Mouse (Mus musculus) brain, adult 2 months (tissue): ENCODE results near the gene Clspn.

Experiments
- DNase-seq: peaks from one replicate; pipeline ENCODE4 v3.0.0; 2011; ENCODE audit warnings: low read depth, low spot score

Gene Clspn

DNA sequence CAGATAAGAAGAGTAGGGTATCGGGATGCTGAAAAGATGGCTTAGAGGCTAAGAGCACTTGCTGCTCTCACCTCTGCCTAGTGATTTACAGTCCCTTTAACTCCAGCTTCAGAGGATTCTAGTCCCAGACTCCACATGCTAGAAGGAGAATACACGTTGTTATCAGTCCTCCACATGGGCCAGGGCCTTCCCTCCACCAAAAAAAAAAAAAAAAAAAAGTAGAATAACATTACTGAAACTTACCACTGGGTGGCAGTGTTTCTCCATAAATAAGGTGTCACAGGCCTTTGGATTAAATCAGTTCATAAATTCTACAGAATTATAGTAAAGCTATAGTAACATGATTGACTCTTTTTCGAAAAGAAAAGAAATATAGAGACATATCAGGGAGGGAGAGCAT is 2.3 kb upstream of the Clspn start:
- peak; percentile 52 for DNase-seq

DNA sequence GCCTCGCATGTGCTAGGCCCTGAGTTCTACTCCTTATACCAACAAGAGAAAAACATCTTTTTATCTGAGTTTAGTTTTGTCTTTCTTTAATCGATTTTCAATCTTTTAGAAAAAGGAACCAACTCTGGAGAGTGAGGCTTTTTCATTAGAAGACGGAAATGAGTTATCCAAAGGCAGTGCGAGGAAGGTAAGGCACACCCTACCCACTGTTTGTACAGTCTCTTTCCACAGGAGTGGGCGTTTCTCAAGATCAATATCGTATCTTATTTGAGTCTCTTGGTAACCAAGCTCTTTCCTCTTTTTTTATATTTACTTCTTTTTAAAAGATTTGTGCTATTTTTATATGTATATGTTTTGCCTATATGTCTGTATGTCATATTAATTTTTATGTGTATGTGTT is 7.1 kb downstream of the Clspn start:
- DNase-seq = no peak

DNA sequence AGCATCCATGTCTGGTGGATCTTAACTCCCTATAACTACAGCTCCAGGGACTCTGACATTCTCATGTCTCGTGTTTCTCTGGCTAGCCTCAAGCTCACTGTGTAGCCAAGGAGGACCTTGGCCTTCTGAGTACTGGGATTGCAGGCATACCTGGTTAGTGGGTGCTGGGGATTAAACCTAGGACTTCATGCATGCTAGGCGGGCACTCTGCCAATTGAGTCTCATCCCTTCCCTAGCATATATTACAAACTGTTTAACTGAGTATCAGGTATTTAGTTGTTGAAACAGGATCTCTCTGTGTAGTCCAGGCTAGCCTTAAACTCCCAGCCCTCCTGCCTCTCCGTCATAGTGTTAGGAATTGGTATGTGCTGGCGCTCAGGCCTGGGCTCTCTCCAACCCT is 10.5 kb downstream of the Clspn start:
- no peak for DNase-seq

DNA sequence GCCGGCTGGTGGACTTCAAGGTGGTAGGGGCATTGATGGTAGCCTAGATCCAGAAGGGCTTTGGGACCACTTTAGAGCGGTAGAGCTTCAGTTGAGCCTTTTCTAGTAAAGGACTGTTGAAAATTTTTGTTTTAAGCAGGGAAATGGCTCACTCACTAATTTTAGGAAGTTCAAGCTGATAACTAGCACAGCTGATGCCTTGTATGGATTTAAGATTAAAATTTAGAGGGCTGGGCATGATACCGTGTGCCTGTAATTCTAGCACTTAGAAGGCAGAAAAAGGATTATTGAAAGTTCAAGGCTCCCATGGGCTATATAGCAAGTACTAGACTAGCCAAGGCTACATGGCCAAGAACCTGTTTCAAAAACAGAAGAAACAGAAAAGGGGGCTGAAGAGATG is 13.0 kb downstream of the Clspn start:
- DNase-seq = no peak

DNA sequence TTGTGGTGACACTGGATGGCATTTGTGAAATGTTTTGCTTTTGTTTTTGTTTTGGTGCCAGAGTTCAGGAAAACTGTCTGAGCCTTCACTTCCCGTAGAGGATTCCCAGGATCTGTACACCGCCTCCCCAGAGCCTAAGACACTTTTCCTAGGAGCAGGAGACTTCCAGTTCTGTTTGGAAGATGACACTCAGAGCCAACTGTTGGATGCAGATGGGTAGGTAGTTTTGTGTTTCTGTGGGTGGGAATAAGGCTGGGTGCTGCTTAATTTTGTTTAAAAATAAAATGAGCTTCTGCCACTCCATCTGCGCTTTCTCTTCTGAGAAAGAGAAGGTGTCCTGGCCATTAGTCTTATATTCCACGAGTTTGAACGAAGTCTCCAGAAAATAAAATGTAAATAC is 19.5 kb downstream of the Clspn start:
- DNase-seq = peak; percentile 81

DNA sequence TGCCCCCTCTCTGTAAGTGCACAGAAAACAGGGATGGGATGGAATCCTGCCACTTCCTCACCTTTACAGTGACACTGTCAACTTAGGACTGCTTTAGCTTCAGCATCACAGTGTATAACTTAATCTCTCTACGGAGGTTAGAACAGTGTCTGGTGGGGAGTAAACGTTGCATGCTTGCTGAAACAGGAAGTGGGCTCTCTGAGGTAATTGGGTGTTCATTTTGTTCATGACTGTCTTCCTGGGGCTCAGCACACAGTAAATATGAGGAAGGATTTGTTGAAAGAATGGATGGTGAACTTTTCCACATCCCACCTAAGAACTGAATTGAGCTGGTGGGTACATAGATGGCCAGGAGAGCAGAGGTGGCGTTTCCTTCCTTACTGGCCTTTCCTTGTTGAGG is 21.2 kb downstream of the Clspn start:
- DNase-seq = no peak

DNA sequence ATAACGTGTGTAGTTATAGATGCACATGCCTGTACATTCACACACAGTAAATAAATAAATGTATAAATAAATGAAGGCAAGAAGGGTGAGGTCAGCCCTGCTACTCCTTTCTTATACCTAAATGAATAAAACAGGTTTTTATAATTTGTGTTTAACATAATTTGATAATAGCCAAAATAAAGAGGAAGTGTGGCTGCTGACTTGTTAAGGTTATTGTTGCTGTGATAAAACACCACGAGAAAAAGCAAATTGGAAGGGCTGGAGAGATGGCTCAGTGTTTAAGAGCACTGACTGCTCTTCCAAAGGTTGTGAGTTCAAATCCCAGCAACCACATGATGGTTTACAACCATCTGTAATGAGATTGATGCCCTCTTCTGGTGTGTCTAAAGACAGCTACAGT is 22.3 kb downstream of the Clspn start:
- DNase-seq = no peak

DNA sequence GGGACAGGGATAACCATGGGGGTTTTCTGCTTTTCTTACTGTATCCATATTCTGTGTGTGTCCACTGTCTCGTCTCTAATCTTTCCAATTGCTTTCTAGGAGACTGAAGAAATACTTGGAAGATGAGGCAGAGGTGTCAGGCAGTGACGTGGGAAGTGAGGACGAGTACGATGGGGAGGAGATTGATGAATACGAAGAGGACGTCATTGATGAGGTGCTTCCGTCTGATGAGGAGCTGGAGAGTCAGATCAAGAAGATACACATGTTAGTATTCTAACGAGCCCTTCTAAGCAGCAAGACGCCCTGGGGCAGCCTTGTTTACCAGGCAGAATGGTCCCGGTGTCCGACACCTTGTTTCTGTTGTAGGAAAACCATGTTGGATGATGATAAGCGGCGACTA is 29.0 kb downstream of the Clspn start:
- DNase-seq = no peak

DNA sequence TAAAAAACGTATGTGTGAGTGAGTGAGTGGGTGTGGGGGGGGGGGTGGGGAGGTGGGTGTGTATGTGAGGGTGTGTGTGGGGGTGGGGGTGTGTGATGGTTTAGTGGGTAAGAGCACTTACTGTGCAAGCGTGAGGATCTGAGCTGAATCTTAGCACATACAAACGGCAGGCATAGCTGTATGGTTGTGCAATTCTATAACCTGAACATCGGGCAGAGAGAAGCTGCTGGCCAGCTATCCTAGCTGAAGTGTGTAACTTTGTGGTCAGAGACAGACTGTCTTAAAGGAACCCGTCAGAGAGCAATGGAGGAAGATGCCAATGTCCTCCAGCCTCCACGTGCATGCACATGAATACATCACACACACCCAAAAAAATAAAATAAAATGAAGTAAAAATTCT is 35.3 kb downstream of the Clspn start:
- DNase-seq = no peak

DNA sequence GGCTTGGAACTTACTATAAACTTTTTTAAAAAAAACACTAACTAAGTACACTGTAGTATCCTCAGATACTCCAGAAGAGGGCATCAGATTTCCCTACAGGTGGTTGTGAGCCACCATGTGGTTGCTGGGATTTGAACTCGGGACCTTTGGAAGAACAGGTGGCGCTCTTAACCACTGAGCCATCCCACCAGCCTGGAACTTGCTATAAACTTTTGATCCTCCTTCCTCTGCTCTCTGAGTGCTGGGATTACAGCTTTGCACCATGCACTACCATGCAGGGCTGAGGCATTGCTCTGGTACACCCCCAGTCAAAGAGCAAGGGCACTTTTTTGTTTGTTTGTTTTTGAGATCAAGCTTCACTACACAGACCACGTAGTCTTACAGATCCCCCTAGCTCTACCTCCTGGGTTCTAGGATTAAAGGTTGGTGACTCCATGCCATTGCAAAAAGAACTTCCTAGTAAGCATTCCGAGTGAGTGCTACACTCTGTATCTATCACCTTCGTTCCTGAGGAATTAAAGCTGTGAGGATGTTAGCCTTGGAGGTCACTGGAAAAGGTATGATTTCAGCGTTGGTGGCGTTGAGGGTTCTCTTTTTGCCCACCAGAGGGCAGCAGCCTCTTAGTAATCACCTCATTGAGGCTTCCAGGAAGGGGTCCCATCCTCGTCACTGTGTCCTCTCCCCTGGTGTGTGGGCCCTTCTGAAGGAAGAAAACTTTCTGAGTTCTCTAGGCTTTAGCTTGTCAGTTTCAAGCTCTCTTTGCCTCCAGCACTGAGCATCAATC is 43.4 kb downstream of the Clspn start:
- peak; percentile 55 for DNase-seq

DNA sequence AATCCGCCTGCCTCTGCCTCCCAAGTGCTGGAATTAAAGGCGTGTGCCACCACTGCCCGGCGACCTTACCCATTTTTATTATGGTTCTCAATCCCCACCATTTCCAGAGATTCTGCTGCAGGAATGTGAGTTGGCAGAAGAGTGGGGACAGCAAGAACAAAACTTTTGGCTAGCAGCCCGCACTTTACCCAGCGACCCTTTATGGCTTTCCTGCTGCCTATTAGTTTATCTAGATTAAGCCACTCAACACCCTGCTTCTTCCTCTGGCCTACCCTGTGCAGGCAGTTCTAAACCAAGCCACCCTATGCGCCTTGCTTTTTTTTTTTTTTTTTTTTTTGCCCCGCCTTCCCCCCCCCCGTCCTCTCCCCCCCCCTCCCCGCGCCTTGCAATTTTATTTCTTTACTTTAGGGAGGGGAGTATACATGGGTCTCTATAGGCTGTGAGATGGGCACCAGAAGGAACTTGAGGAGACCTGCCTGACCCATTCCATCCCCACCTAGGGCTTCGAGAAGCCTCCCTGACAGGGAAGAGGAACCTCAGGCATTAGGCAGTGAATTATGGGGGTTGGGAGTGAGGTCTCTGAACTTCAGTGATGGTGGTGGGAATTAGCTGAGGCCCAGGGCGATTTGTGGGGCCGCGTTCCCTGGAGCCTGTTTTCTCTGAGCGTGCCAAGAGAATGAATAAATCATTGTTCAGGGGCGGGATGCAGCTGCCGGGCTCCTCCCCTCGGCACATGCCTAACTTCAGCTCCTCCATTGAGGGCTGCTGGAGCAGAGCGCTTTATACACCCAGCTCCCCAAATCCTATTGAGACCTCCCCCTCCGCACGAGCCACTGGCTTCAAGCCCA is 45.1 kb downstream of the Clspn start:
- DNase-seq = peak; percentile 70

DNA sequence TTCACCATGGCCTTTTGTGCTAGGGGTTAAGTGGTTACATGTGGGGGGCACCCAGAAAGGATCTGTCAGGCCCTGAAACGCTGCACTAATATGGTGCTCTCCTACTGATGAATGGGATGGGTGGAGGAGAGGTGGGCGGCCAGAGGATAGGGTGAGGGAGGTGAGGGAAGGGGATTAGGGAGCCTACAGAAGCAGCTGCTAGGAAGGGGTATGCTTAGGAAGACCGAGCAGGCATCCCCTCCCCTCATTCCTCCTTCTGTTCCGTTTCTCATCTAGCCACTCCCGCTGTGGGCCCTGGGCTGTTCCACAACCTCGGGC is 45.7 kb downstream of the Clspn start:
- no peak for DNase-seq

DNA sequence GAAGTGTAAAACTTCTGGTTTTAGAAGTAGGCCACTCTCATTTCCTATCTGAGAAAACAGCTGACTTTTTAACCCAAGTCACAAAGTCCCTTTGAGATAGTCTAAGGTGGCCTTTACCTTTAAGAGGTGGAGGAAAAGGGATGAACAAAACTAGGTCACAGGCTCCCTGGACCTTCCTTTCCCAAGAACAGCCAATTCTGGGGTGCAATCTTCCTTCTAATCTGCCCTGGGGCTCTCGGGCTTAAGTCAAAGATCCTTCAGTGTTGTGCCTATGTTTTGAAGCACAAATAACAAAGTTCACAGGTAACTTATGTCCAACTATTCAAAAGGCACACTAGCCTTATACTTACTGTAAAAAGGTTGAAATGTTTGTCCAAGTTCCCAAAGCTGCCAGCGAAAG is 47.4 kb downstream of the Clspn start:
- DNase-seq = no peak

DNA sequence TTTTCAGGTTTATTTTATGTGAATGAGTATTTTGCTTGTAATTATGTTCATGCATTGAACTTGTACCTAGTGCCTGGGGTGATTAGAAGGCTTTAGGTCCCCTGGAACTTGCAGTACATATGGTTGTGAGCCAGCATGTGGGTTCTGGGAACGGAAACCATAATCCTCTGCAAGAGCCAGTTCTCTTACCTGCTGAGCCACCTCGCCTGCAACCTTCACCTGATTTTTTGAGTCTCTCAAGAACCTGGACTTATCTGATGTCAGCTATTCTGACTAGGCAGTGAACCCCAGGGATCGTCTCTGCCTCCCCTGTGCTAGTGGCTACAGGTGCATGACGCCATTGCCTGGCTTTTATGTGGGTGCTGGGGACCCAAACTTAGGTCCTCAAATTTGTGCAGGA is 49.0 kb downstream of the Clspn start:
- no peak for DNase-seq

DNA sequence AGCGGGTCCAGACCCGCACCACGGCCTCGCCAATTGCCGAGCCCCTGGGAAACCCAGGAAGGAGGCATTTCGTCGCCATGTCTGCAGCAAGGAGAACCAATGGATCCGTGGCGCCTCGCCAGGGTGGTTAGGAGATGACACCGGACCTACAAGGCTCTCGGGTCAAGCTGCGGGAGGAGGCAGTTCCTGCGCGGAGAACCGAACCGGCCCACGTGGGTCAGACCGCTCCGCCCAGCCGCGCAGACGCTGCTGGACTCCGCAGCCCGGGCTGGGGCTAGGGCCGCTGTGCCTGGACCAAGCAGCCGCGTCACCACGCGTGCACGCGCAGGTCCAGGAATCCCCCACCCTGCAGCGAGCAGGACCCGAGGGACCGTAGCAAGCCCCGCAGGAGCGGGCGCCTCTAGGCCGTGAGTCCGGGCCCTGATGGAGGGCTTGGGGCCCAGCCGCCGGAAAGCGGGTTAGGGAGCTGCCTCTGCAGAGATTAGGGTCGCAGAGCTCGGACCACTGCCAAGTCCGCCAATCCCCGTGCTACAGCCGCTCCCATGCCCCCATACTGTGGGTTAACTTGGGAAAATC is 53.0 kb downstream of the Clspn start, which contains the start of gene 5730409E04Rik:
Gene 5730409E04Rik (plus strand): TSS at position 213 of the 576 bp plus-strand sequence.
- DNase-seq = peak; percentile 95

DNA sequence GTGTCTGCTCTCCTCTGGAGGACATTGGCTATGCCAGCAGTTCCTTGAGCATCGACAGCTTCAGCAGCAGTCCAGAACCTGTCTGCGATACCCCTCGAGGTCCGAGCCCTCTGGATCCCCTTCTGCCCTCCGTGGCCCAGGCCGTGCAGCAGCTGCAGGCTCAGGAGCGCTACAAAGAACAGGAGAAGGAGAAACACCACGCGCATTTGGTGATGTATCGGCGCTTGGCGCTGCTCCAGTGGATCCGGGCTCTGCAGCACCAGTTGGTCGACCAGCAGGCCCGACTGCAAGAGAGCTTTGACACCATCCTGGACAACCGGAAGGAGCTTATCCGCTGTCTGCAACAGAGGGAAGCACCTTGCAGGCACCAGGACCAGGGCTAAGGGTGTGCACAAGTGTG is 55.3 kb downstream of the Clspn start:
- peak; percentile 54 for DNase-seq

DNA sequence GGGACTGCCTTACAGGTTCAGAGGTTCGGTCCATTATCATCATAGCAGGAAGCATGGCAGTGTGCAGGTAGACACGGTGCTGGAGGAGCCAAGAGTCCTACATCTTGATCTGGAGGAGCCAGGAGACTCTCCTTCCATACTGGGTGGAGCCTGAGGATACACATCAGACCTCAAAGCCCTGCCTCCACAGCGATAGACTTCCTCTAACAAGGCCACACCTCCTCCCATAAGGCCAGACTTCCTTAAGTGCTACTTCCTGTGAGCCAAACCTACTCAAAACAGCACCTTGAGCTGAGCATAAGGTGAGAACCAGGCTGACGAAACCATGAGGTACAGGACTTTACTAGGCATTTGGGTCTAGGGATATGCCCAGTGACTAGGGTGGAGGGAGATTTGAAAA is 59.6 kb downstream of the Clspn start:
- DNase-seq = no peak

DNA sequence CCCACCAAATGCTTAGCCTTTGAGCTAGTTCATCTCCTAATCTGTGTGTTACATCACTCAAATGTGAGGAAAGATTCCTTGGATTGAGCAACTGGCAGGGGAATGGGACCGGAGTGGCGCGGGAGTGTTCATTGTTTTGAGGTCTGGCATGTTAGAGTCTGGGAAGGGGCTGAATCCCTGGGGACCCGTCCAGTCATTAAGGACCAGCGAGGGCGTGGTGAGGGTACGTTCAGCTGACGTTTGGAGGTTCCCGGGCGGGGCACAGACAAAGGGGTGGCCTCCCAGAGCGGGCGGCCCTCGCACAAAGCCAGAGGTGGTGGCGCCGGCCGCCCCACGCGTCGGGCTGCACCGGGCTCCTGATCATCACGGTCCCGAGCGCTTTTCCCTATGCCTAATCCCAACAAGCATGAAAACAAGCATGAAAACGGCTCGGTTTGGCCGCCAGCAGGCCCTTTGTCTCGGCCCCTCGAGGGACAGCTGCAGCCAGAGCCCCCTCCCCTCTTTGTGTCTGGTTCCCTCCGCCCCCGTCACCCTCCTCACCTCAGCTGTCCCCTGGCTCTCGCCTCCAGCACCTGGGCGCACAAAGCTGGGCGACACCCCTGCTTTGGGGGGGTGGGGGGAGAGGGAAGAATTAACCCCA is 63.1 kb downstream of the Clspn start:
- DNase-seq = no peak

DNA sequence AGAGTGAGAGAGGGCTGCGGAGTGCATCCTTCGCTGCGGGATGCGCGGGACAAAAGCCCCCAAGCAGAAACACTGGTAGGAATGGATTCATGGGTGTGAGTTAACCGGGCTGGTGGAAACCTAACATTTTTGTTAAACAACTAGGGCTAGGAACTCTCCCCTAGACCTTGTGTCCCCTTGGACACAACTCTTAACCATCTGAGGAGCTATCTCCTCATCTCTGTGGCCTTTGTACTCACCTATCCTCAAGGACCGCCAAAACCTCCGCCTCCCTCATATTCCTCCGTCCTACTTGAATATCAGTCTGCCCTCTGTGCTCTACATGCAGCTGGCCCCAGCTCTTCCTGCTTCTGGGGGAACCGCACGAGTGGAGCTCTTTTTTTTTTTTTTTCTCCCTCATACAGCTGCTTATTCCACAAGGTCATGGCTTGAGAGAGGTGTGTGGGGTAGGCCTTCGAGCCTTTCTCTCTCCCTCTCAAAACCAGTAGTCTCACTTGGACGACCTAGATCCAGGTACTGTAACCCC is 63.7 kb downstream of the Clspn start:
- no peak for DNase-seq

DNA sequence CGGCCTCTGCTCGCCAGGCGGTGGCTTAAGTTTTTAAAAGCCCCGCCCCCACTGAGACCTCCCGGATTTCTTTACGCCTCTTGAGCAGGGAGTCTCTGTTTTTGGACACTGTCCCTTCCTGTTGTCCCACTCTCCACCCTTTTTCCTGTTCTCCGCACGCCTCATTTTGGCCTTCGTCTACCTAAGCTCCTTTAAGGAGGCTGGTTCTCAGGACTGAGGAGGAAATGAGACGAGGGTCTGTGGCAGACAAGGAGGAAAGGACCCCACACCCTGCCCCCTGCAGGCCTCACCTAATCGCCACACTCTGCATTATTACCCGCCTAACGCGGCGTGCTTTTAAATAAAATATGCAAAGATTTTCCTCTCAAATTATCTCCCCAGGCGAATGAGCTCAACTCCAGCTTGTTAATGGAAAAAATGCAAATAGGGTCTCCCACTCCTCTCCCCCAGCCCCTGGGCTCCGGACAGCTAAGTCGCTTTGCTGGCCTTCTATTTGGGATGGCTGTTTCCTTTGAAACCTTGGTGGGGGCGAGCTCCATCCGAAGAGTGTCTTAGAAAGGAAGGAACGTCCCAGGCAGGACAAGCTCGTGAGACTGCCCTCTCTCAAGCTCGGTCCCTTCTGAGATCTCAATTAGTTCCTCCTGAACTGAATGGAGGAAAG is 70.4 kb downstream of the Clspn start:
- no peak for DNase-seq

DNA sequence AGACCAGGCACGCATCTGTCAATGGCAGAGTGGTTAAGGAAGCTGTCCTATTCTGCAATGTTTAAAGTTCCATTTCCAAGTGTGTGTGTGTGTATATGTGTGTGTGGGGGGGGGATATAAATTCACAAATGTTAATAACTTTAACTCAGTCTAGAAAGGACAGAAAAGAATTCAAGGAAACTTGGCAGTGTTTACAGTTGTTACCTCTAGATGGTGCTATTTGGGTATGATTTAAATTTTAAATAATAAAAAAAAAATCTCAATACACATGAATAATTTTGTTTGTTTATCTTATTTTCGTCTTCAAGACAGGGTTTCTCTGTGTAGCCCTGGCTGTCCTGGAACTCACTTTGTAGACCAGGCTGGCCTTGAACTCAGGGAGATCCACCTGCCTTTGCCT is 75.2 kb downstream of the Clspn start:
- DNase-seq = no peak

DNA sequence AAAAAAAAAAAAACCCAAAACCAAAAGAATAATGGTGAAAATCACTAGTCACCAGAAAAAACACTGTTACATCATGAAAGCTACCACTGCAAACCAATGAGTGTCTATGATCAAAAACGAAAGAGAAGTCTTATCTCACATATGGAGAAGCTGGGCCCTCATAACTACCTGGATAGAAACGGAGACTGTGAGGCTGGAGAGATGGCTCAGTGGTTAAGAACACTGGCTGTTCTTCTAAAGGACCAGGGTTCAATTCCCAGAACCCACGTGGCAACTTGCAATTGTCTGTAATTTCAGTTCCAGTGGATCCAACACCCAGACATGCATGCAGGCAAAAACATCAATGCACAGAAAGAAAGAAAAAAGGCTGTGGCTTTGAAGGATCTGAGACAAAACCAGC is 75.9 kb downstream of the Clspn start:
- DNase-seq = no peak
